Mouse (Mus musculus) heart, postnatal 25 days (tissue): ENCODE data around the gene Diras2. TPM values are rescaled to one million over a fixed set of nuclear protein-coding genes. Genes with fewer than 3 reads are reported as not detected.

Experiments
- DNase-seq: peaks from one replicate; pipeline ENCODE4 v3.0.0; 2022; ENCODE audit warnings: low spot score
- intact Hi-C: fragments of 180-260 bp; cut with DNase I; formaldehyde crosslinking; loops from one replicate; pipeline ENCODE4 v1.15.1; 2025
- total RNA-seq, 2 experiments: library from RNA; stranded (reverse); gene quantifications; 2 replicates each; pipeline ENCODE4 v1.2.3; 2021

The Diras2 gene
- total RNA-seq, result under 1 TPM; 0.11 to 0.26 TPM

DNA sequence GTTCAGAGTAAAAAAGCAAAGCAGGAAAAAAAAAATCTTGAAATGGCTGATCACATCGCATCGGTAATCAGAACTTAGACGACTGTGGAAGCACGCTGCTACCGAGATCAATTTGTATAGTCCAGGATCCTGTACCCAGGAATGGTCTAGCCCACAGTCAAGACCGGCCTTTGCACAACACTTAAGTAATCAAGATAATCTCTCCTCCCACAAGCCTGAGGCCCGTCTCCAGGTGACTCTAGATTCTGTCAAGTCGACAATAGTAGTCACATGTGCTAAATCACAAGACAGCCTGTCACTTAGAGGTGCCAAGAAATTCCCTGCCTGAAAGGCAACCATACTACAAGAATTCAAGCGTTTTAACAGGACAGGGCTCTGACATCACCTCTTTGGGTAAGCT lies at the start of gene Diras2:
Gene Diras2, minus strand, starts transcription at position 159 of the 400 bp plus-strand sequence.
- intact Hi-C loops, result loop anchor here (5.0 to 10.0 kb wide), 3 partner anchors 176 to 694 kb away; no protein-coding TSS in a partner anchor
- DNase-seq, result no peak

DNA sequence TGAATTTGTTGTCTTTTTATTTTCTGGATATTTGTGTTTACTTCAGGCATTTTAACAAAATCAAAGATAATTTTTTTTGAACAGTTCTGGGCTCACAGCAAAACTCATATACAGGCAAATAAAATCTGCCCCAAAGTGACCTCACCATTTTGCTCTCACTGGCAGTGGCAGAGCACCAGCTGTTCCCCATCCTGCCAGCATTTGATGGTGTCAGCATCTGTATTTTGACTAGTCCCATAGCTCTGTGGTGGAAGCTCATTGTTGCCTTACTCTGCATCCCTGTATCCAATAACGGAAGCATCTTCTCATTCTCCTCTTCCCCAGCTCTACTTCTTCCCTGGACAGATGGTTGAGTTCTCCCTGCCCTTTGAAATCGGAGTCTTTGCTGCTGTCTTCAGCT lies 47.7 kb upstream of the Diras2 start:
- intact Hi-C loops, result no loop called here
- no peak for DNase-seq

DNA sequence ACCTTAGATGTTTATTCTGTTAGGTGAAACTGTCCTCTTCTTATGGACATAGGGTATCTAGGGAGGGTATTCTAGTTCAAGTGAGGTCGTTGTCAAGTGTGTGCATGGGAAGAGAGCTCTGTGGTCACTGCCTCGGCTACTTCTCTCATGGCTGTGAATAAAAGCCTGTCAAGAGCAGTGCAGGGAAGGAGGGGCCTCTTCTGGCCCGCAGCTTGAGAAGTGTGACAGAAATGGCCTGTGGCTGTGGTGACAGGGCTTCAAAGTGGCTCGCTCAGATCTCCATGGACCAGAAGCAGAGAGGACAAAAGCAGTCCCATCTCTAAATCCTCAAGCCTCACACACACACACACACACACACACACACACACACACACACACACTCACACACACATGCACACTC lies 46.9 kb upstream of the Diras2 start:
- intact Hi-C loops, result no loop called here

DNA sequence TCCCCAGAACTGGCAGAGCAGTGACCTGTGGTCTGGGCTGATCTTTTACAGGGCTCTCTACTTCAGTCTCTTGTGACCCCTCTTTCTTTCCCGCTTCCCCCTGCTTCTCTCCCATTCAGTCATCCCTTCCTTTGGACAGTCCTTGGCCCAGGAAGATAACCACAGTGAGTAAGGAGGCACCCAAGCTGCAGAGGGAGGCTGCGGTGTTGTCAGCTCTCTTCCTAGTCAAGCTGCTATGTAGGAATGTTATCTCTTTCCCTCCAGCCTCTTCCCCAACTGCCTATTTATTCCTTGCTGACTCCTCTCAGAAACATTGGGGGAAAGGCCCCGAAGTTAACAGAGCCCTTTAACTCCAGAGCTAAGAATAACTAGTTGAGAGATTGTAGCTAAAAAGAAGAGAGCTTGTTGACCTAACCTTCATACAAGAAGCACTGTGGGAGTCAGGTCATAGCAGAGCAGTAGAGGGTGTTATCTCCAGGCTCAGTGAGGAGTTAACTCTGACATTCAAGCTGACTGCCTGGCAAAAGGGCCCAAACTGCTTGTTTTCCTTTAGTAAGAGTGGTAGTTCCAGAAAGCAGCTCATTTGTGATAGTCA lies 46.3 kb upstream of the Diras2 start:
- intact Hi-C loops, result no loop called here
- DNase-seq, result no peak

More for the DNA sequence above, 46.9 kb upstream of the Diras2 start:
- no peak for DNase-seq

DNA sequence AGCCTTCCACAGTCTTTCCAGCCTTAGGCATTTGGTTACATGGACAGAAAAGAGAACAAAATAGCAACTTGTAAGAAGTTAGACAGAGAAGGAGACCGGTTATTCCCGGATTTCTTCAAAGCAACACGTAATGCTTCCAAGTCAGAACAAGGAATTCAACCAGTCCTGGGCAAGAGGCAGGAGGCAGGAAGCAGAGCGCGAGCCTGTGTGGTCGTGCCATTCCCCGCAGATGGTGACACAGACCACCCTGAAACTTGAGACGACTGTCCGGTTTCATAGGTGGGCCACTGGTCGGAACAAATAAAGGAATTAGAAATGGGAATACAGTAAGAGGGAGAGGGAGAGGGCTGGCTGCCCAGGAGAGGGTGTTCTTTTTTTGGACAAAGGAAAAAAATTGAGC lies 45.8 kb upstream of the Diras2 start:
- intact Hi-C loops, result no loop called here
- DNase-seq, result no peak

DNA sequence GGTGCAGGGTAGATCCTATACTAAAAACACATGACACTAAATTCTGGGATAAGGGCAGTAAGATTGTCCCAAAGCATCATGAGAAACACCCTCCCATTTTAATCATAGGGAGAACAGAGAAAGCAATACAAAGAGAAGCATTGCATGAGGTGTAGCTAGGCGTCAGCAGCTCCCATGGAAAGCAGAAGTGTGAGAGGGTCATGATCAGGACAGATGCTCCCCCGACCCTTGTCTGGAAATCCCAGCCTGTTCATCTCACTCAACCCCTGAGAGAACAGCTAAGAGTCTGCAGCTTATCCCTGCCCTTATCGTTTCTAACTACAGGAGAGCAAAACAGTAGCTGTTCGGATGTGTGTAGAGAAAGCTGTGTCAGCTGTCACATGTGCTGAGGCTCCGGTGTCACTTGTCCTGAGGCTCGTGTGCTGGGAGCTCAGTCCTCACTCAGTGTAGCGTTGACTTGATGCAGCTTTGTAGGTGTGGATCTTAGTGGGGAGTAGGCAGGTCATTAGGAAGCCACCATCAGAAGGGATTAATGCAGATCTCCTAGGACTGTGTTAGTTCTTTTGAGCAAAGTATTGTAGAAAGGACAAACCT lies 45.0 kb upstream of the Diras2 start:
- intact Hi-C loops, result no loop called here
- no peak for DNase-seq

DNA sequence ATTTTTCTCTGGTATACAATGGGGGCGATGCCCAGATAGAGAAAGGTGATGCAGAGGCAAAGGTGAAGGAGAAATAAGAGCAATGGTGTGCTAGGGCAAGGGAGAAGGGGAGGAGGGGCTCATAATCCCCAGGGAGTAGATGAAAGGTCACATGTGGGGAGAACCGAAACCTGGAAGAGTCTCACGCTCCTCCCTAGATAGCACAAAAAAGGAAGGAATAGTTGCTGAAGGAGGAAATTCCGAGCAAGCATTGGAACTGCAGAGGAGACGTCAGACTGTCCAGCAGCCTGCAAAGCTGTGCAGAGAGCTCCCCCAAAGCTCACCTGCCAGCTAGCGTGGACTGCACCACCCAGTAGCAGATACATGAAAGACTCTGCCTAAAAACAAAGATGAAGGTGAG lies 44.4 kb upstream of the Diras2 start:
- intact Hi-C loops, result no loop called here
- no peak for DNase-seq

DNA sequence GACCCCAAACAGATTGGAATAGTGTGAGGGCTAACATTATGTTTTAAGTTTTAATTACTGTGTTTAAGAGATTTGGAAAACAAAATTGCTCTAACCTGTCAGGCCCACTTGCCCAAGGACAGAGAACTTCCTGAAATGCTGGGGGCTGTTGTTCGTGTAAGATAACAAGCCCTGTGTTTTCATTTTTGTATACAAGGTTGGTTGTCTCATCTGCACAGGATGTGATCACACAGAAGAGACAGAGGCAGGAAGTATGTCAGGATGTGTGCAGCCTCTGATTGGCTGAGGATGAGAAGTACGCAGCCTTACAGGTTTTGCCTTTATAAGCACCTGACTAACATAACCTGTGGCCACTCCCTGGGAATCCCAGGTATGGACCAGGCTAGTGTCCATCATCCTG lies 43.2 kb upstream of the Diras2 start:
- intact Hi-C loops, result no loop called here
- DNase-seq, result no peak

DNA sequence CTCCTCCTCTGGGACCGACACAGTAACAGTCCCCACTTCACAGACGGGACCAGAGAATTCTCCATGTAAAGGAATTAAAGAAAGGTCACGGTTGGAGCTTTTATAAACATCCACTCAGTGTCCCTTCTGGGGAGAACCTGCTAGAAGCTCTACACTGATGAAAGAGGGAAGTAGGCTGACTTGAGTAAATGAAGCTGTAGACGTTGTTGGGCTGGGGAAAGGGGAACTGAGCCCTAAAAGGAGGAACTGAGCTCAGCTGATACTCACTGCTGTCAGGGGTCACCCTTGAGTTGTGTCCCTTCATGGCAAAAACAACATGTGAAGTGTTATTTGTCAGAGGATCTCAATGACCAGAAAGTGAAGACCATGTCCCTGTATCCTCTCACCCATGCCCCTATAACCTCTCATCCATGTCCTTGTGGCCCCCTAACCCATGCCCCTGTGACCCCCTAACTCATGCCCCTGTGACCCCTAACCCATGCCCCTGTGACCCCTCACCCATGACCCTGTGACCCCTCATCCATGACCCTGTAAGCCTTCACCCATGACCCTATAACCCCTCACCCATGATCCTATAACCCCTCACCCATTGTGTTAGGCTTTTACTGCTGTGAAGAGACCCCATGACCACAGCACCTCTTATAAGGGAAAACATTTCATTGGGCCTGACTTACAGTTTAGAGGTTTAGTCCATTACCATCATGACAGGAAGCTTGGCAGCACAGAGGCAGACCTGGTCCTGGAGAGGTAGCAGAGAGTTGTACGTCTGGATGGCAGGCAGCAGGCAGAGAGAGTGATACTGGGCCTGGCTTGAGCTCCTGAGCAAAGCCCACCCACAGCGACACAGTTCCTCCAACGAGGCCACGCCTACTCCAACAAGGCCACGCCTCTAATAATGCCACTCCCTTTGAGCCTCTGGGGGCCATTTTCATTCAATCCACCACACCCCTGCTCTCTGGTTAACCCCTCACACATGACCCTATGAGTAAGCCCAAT lies 41.7 kb upstream of the Diras2 start:
- intact Hi-C loops, result no loop called here
- no peak for DNase-seq

DNA sequence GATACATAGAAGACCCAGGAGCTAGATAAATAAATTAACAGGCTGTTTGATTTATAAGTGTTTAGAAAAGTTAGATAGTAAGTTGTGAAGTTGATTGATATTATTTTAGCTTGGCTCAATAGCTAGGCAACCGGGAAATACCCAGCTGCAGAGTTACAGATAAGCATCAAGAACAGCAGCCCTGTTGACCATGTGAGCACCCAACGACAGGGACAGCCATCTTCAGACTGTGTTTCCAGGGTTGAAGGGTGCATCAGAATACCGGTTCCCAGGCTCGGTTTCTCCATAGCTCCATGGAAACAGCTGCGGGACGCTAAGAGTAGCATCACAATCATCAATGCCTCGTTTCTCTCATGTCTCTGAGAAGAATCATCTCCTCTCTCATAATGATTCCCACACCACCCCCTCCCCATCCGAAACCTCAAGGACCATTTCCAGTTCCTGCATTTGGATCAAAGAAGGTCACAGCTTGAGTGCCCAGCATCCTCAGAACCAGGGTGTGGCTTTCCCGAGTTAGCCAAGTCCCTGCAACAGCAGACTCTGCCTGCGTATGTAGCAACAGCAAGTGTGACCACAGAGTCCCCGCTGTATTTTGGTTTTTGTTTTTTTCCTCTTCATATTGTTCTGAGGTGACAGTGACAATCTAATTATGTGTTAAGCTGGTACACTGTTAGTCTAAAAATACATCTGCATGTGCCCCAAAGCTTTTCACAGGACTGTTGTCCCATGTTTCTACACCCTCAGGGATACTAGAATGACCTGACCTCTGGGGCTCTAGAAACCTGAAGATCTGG lies 40.7 kb upstream of the Diras2 start:
- intact Hi-C loops, result no loop called here

DNA sequence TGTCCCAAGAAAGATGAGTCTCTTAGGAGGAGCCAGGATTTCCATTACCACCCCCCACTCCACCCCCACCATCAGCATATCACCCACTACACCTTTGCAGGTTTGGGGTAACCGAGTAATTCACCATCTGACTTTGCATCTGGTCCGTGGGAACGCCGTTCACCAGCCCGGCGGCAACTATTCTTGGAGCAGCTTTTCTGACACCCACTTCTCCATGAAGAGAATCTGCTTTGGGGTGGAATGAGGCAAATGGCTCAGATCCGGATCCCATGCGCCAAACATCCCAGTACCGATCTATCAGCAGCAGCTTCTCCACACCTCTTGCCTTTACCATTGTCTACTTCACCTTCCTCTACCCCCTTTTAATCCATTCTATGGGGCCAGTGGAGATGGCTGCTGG lies 39.2 kb upstream of the Diras2 start:
- intact Hi-C loops, result no loop called here

More for the DNA sequence above, 40.7 kb upstream of the Diras2 start:
- no peak for DNase-seq

DNA sequence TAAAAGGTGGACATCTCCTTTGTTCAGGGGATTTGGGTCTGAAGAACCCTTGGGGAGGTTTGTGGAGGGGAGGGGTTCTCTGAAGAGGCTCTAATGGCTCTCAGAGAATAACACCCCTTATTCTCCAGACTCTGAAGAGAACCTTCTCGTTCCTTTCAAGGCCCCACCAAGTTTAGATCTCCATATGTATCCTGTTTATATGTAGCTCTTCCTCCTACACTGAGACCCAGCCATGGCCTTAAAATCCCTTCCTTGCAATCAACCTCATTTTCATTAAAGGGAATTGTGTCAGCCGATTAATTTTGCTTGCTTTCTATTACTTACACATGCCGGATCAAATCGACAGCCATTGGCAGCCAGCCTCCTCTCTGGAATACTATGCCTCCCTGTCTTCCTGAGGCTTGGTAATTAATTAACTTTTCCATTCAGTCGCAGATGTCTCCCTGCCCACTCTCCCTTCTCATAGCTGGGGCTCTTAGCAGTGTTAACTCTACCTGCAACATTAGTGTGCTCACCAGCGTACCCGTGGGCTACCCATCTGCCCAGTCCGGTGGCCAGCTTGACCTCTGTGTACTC lies 38.2 kb upstream of the Diras2 start:
- intact Hi-C loops, result no loop called here
- no peak for DNase-seq

More for the DNA sequence above, 39.2 kb upstream of the Diras2 start:
- no peak for DNase-seq

DNA sequence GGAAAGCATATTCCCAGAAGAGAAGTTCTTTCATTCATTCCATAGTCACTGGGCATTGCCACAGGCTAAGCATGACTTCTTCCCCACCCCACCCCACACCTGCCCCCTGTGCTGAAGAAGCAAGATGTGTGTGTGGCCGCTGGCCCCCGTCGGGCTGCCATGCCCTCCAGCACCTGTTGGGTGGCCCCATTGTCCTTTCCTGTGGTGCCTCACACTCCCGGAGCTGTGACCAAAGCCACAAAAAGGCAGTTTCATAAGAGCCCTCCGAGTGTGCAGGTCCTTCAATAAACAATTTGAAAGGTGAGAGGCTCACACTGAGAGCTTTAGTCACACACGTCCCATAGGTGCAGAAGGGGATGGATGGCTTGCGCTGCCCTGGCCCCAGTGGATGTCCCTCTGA lies 35.7 kb upstream of the Diras2 start:
- intact Hi-C loops, result no loop called here
- DNase-seq, result no peak

DNA sequence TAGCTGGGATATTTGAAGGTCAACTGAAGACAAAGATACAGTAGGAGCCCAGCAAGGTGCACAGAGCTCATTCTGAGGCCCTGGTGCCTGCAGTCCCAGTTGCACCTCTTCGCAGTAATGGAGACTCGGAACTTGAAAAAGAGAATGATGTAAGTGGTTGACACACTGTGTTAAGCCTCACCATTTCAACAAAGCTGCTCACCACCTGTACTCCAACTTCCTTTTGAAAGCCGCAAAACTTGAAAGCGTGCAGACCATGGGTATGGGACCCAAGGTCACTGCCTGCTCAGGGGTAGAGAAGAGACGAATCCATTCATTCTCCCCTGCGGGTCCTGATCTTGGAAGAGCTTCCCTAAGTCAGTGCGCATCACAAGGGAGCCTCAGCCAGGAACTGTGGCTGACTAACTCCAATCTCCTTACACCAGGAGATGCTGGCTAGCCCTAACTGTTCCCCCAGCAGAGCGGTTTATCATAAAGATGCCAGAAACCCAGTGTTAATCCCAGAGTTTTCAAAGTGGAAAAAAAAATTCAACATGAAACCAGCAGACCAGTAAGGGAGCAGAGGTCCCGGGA lies 35.2 kb upstream of the Diras2 start:
- no peak for DNase-seq
- intact Hi-C loops, result no loop called here

DNA sequence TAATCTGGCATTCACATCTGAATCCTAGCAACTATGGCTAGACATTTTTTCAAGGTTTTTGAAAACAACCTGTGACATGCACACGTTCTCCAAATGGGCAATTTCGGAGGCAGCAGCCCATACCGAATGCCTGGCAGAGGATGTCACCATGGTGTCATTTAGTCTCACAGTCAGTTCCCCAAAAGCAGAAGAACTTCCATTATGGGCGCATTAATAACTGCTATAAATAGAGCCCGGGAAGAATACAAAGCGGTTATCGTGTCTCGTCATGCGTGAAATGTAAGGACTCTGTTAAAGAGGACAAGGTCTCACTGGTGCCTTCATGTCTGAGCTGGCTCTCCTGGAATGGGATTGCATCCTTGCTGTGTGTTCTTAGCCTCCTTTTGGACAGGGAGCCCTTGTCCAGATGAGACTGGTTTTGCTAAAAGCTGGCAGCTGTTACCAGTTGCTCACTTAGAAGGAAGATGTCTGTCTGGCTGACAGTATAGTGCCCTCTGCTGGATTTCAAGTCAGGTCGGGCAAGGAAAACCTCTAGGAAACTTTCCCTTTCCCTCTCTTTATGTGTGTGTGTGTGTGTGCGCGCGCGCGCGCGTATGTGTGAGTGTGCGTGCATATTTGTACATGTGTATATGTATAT lies 34.1 kb upstream of the Diras2 start:
- intact Hi-C loops, result no loop called here

DNA sequence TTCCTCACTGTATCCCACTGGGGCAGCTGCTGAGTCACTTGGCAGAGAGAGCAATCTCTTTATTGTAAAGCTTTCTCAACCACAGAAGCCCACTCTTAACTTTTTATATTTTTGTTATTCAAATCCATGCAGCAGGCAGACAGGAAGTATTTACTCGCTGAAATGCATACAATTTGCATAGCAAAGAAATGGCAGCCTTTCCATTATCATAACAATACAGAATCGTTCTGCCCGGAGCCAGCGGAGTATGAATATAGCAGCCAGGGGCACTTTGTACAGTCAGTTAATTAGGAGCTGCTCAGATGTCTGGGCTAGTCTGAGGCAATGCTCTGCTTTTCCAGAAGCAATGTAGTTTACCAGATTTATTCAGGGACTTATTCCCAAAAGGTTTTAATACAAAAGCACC lies 31.1 kb upstream of the Diras2 start:
- intact Hi-C loops, result no loop called here
- no peak for DNase-seq

More for the DNA sequence above, 34.1 kb upstream of the Diras2 start:
- DNase-seq, result no peak

DNA sequence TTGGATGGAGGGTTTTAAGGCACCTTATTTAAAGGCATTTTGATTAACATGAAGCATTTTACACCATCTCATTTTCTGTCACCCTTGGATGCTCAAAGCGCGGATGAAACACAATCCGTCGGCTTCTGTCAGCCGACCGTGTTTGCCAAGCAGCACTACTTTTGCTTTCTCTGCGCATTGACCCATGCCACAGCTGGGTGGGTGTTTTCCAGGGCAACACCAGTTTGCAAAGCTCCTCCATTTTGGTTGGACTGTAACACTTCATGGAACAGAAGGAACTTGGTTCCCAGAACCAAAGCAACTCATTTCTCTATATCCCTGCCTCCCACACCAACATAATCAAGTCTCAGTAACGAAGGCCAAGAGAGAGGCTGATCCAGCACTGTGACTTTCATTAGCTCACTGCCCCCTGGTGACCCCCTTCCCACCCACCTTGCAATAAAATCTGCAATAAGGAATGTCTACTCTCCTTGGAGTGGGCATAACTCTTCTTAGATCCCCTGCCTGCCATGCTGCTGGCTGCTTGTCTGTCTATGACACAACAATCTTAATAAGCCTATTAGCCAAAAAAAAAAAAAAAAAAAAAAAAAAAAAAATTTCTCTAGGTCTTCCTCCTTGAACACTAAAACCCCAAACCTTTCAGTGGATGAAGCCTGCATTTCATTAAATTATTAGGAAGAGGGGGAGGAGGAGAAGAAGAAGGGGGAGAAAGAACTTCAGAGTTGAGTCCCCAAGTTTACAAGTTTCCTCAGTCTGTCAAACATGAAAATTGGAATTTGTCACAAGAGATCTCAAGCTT lies 30.5 kb upstream of the Diras2 start:
- no peak for DNase-seq
- intact Hi-C loops, result no loop called here

DNA sequence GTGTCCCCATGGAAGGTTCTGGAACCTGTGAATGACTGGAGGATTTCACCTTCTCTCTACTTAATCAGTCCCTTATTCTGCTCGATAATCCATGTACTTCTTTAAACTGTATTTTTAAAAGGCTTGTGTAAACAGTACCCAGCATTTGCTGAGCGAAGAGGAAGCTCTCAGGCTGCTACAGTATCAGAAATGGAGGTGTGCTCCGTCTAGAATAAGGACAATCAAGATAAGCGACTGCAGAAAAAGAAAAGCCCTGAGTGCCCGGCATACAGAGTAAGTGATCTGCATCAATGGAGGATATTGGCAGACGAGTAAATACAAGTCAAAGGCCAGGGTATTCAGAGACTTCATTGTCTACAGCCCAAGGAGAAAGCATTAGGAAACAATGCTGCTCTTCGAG lies 26.3 kb upstream of the Diras2 start:
- intact Hi-C loops, result no loop called here
- DNase-seq, result no peak
